Mouse (Mus musculus) liver, postnatal 0 days (tissue): Measurements from ENCODE around the gene Myt1l.

Source experiments
- CTCF ChIP-seq: sonication (generic); IDR thresholded peaks from 2 replicates; pipeline ENCODE4 v1.5.1; 2016; ENCODE audit warnings: antibody characterized with exemption, low read depth
- EP300 ChIP-seq: IDR thresholded peaks from 2 replicates; pipeline ENCODE4 v1.6.1; 2016; ENCODE audit warnings: antibody characterized with exemption, low read depth, mild to moderate bottlenecking

GRCm38 (mm10) chr12:29534326-29534725 is 6.1 kb downstream of the Myt1l start:
- TF ChIP-seq EP300: no peak
- TF ChIP-seq CTCF: no peak
